Mouse (Mus musculus): ENCODE results near the gene Gm21954.

The Gm21954 gene

GRCm38 (mm10) chr3:55472110-55472509 lies at the start of gene Gm21954:
Gm21954 (minus strand) TSS chr3:55472210.
- DNase-seq (ENCODE audit: extremely low spot score) = no peak

GRCm38 (mm10) chr3:55521776-55522175 lies 49.8 kb upstream of the Gm21954 start:
- DNase-seq (ENCODE audit: extremely low spot score) = no peak

GRCm38 (mm10) chr3:55520240-55521180 lies 48.5 kb upstream of the Gm21954 start:
- peak; percentile 81 for DNase-seq (ENCODE audit: extremely low spot score)

GRCm38 (mm10) chr3:55517454-55518014 lies 45.5 kb upstream of the Gm21954 start:
- no peak for DNase-seq (ENCODE audit: extremely low spot score)

GRCm38 (mm10) chr3:55515966-55516365 lies 44.0 kb upstream of the Gm21954 start:
- no peak for DNase-seq (ENCODE audit: extremely low spot score)

- DNase-seq (ENCODE audit: extremely low spot score) = no peak
Measured at GRCm38 (mm10) chr3:55511658-55512057, 39.6 kb upstream of the Gm21954 start.

GRCm38 (mm10) chr3:55510198-55510597 lies 38.2 kb upstream of the Gm21954 start:
- no peak for DNase-seq (ENCODE audit: extremely low spot score)

- no peak for DNase-seq (ENCODE audit: extremely low spot score)
Measured at GRCm38 (mm10) chr3:55499298-55499697, 27.3 kb upstream of the Gm21954 start.

- no peak for DNase-seq (ENCODE audit: extremely low spot score)
Measured at GRCm38 (mm10) chr3:55496462-55496941, 24.5 kb upstream of the Gm21954 start.

GRCm38 (mm10) chr3:55495866-55496265 lies 23.9 kb upstream of the Gm21954 start:
- no peak for DNase-seq (ENCODE audit: extremely low spot score)

- DNase-seq (ENCODE audit: extremely low spot score) = no peak
Measured at GRCm38 (mm10) chr3:55495231-55495630, 23.2 kb upstream of the Gm21954 start.

GRCm38 (mm10) chr3:55494348-55494747 lies 22.3 kb upstream of the Gm21954 start:
- DNase-seq (ENCODE audit: extremely low spot score) = no peak

GRCm38 (mm10) chr3:55492021-55492420 lies 20.0 kb upstream of the Gm21954 start:
- DNase-seq (ENCODE audit: extremely low spot score) = no peak

GRCm38 (mm10) chr3:55489231-55489990 lies 17.4 kb upstream of the Gm21954 start:
- DNase-seq (ENCODE audit: extremely low spot score) = no peak

- no peak for DNase-seq (ENCODE audit: extremely low spot score)
Measured at GRCm38 (mm10) chr3:55483328-55483727, 11.3 kb upstream of the Gm21954 start.

GRCm38 (mm10) chr3:55481140-55481539 lies 9.1 kb upstream of the Gm21954 start:
- DNase-seq (ENCODE audit: extremely low spot score) = no peak

GRCm38 (mm10) chr3:55479306-55479705 lies 7.3 kb upstream of the Gm21954 start:
- DNase-seq (ENCODE audit: extremely low spot score) = no peak

GRCm38 (mm10) chr3:55476694-55477093 lies 4.7 kb upstream of the Gm21954 start:
- no peak for DNase-seq (ENCODE audit: extremely low spot score)

- no peak for DNase-seq (ENCODE audit: extremely low spot score)
Measured at GRCm38 (mm10) chr3:55473146-55473545, 1.1 kb upstream of the Gm21954 start.

GRCm38 (mm10) chr3:55466348-55466747 lies 5.7 kb downstream of the Gm21954 start:
- no peak for DNase-seq (ENCODE audit: extremely low spot score)

- no peak for DNase-seq (ENCODE audit: extremely low spot score)
Measured at GRCm38 (mm10) chr3:55465785-55466184, 6.2 kb downstream of the Gm21954 start.

- no peak for DNase-seq (ENCODE audit: extremely low spot score)
Measured at GRCm38 (mm10) chr3:55464226-55464625, 7.8 kb downstream of the Gm21954 start.
